Mouse (Mus musculus) inflammation-experienced regulatory T-cells, adult 16 weeks (primary cell): ENCODE results near the gene Gpr139. TPM values are rescaled to one million over a fixed set of nuclear protein-coding genes. Genes with fewer than 3 reads are reported as not detected.

ENCODE experiments used
- polyA plus RNA-seq: library from polyadenylated mRNA; unstranded; fragments of 100-300 nt; shearing (Covaris generic); gene quantifications from one replicate; pipeline ENCODE4 v1.2.1, GENCODE M21; 2017

The Gpr139 gene
- polyA plus RNA-seq, result not detected

DNA sequence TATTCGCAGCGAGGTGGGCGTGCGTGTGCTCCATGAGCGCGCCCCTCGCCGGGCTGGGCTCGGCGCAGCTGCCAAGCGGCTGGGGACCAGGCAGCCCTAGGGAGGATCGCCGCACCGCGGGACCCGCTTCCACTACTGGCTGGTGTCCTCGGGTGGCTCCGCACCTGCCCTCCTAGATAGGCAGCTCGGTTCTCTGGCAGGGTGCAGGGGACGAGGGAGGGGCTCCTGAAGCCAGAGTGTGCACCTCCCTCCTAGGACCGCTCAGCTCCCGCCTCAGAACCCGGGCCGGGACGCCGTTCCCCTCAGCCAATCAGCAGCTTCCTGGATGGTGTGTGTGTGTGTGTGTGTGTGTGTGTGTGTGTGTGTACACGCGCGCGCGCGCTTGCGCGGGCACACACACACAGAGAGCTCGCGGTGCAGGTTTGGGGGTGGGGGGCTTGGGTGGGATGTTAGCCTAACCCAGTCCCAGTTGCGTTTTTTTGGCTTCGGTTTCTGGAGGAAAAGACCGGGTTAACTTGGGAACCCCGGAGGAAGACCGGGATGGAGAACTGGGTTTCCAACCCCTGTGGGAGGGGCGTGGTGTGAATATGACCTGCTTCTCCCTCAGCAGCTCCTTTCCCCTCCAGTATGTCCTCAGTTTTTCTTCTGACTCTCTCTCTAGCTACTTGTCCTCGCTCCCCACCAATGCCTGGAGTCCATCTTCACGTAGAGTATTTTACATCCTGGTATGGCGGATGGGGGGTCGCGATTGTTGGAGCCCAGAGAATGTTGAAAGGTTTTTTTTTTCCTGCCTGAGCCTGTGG lies at the start of gene Gpr139:
TSS of gene Gpr139 (minus strand) at position 263 of the 803 bp plus-strand sequence.

Other genes starting within 250 kb of the Gpr139 start
- not detected for gene Gprc5b, start 189.4 kb downstream of the Gpr139 start, polyA plus RNA-seq